Mouse (Mus musculus): Measurements from ENCODE around the gene Map2k4. TPM values are rescaled to one million over a fixed set of nuclear protein-coding genes. Genes with fewer than 3 reads are reported as not detected.

Map2k4 gene
- polyA plus RNA-seq, 1 experiment from 2014 or later = 50.9 TPM

GRCm38 (mm10) chr11:65806321-65806904, 18.3 kb upstream of the Map2k4 start:
- H3K4me1 ChIP-seq (ENCODE audit: control insufficient read depth, insufficient read depth, low read length) = peaks cover 7% of the 10 kb centered on the region; the same call in 1 of the 2 replicates
- H3K4me2 ChIP-seq (ENCODE audit: low read depth, low read length) = peak overlapping the region; percentile 76
- no peaks in the 10 kb centered on the region for H3K36me3 ChIP-seq (ENCODE audit: control insufficient read depth, insufficient read depth, low read length)
- ATAC-seq = peak; percentile 75
- WGBS = 1% methylated on average over 20 of the region's 20 CpGs
- H3K9me3 ChIP-seq (ENCODE audit: control insufficient read depth, low read length) = no peaks in the 10 kb centered on the region
- H3K27ac ChIP-seq (ENCODE audit: low read length) = peak overlapping the region; percentile 94
- H3K27me3 ChIP-seq (replicated peaks; ENCODE audit: control insufficient read depth, insufficient read depth, low read length) = no peaks in the 10 kb centered on the region
- peak overlapping the region; percentile 83 for H3K9ac ChIP-seq (ENCODE audit: low read depth, low read length)
- peak overlapping the region; percentile 83 for H3K4me3 ChIP-seq (ENCODE audit: low read length)

GRCm38 (mm10) chr11:65801899-65802298, 13.8 kb upstream of the Map2k4 start:
- Histone ChIP-seq H3K4me1 (ENCODE audit: control insufficient read depth, insufficient read depth, low read length) (no peaks in the 10 kb centered on the region), H3K36me3 (ENCODE audit: control insufficient read depth, insufficient read depth, low read length) (no peaks in the 10 kb centered on the region), H3K4me2 (ENCODE audit: low read depth, low read length) (no peak overlapping the region), H3K9ac (ENCODE audit: low read depth, low read length) (no peak overlapping the region), H3K4me3 (ENCODE audit: low read length) (no peak overlapping the region), H3K27me3 (replicated peaks; ENCODE audit: control insufficient read depth, insufficient read depth, low read length) (no peaks in the 10 kb centered on the region), H3K9me3 (ENCODE audit: control insufficient read depth, low read length) (no peaks in the 10 kb centered on the region), H3K27ac (ENCODE audit: low read length) (no peak overlapping the region)
- no peak for ATAC-seq
- 61% methylated on average over 3 of the region's 3 CpGs for WGBS

- H3K4me2 ChIP-seq (ENCODE audit: low read depth, low read length) = no peak overlapping the region
- 70% methylated on average over 1 of the region's 1 CpGs for WGBS
- no peaks in the 10 kb centered on the region for H3K36me3 ChIP-seq (ENCODE audit: control insufficient read depth, insufficient read depth, low read length)
- no peaks in the 10 kb centered on the region for H3K4me1 ChIP-seq (ENCODE audit: control insufficient read depth, insufficient read depth, low read length)
- no peak for ATAC-seq
- no peaks in the 10 kb centered on the region for H3K27me3 ChIP-seq (replicated peaks; ENCODE audit: control insufficient read depth, insufficient read depth, low read length)
- H3K27ac ChIP-seq (ENCODE audit: low read length) = no peak overlapping the region
- no peak overlapping the region for H3K9ac ChIP-seq (ENCODE audit: low read depth, low read length)
- H3K4me3 ChIP-seq (ENCODE audit: low read length) = no peak overlapping the region
- H3K9me3 ChIP-seq (ENCODE audit: control insufficient read depth, low read length) = no peaks in the 10 kb centered on the region
Observed at GRCm38 (mm10) chr11:65795896-65796295, 7.8 kb upstream of the Map2k4 start.

GRCm38 (mm10) chr11:65794428-65795219, 6.5 kb upstream of the Map2k4 start:
- 58% methylated on average over 10 of the region's 10 CpGs for WGBS

GRCm38 (mm10) chr11:65787421-65788151, 511 bp downstream of the Map2k4 start:
- Histone ChIP-seq H3K9me3 (ENCODE audit: control insufficient read depth, low read length) (no peaks in the 10 kb centered on the region), H3K9ac (ENCODE audit: low read depth, low read length) (peak overlapping the region; percentile 99), H3K27me3 (replicated peaks; ENCODE audit: control insufficient read depth, insufficient read depth, low read length) (no peaks in the 10 kb centered on the region), H3K4me2 (ENCODE audit: low read depth, low read length) (peak overlapping the region; percentile 85), H3K36me3 (ENCODE audit: control insufficient read depth, insufficient read depth, low read length) (no peaks in the 10 kb centered on the region), H3K4me3 (ENCODE audit: low read length) (peak overlapping the region; percentile 88), H3K4me1 (ENCODE audit: control insufficient read depth, insufficient read depth, low read length) (peaks cover 13% of the 10 kb centered on the region), H3K27ac (ENCODE audit: low read length) (peak overlapping the region; percentile 87)
- ATAC-seq = peak; percentile 89
- under 1% methylated on average over 53 of the region's 71 CpGs for whole genome bisulfite sequencing

More at GRCm38 (mm10) chr11:65794428-65795219, 6.5 kb upstream of the Map2k4 start:
- Histone ChIP-seq H3K4me3 (ENCODE audit: low read length) (no peak overlapping the region), H3K9me3 (ENCODE audit: control insufficient read depth, low read length) (no peaks in the 10 kb centered on the region), H3K36me3 (ENCODE audit: control insufficient read depth, insufficient read depth, low read length) (no peaks in the 10 kb centered on the region), H3K4me2 (ENCODE audit: low read depth, low read length) (no peak overlapping the region), H3K27ac (ENCODE audit: low read length) (no peak overlapping the region), H3K9ac (ENCODE audit: low read depth, low read length) (no peak overlapping the region), H3K27me3 (replicated peaks; ENCODE audit: control insufficient read depth, insufficient read depth, low read length) (no peaks in the 10 kb centered on the region), H3K4me1 (ENCODE audit: control insufficient read depth, insufficient read depth, low read length) (no peaks in the 10 kb centered on the region)
- ATAC-seq = no peak

- no peak for ATAC-seq
- no peaks in the 10 kb centered on the region for H3K36me3 ChIP-seq (ENCODE audit: control insufficient read depth, insufficient read depth, low read length)
- H3K9me3 ChIP-seq (ENCODE audit: control insufficient read depth, low read length) = no peaks in the 10 kb centered on the region
- 79% methylated on average over 2 of the region's 2 CpGs for WGBS
- no peaks in the 10 kb centered on the region for H3K27me3 ChIP-seq (replicated peaks; ENCODE audit: control insufficient read depth, insufficient read depth, low read length)
- 0 out of 2 replicates have a peak overlapping the region, but pooled peaks have one; percentile 19 for H3K9ac ChIP-seq (ENCODE audit: low read depth, low read length)
- peak overlapping the region; percentile 30 for H3K4me2 ChIP-seq (ENCODE audit: low read depth, low read length)
- H3K27ac ChIP-seq (ENCODE audit: low read length) = no peak overlapping the region
- H3K4me3 ChIP-seq (ENCODE audit: low read length) = 0 out of 2 replicates have a peak overlapping the region, but pooled peaks have one; percentile 7
- peaks cover 13% of the 10 kb centered on the region for H3K4me1 ChIP-seq (ENCODE audit: control insufficient read depth, insufficient read depth, low read length)
Observed at GRCm38 (mm10) chr11:65786160-65786559, 1.9 kb downstream of the Map2k4 start.

GRCm38 (mm10) chr11:65781596-65781995, 6.5 kb downstream of the Map2k4 start:
- no peaks in the 10 kb centered on the region for H3K9me3 ChIP-seq (ENCODE audit: control insufficient read depth, low read length)
- no peak overlapping the region for H3K27ac ChIP-seq (ENCODE audit: low read length)
- H3K36me3 ChIP-seq (ENCODE audit: control insufficient read depth, insufficient read depth, low read length) = peaks cover 4% of the 10 kb centered on the region; the same call in 1 of the 2 replicates
- WGBS = 50% methylated on average over 3 of the region's 3 CpGs
- ATAC-seq = no peak
- no peak overlapping the region for H3K9ac ChIP-seq (ENCODE audit: low read depth, low read length)
- peaks cover 23% of the 10 kb centered on the region for H3K4me1 ChIP-seq (ENCODE audit: control insufficient read depth, insufficient read depth, low read length)
- no peak overlapping the region for H3K4me3 ChIP-seq (ENCODE audit: low read length)
- H3K27me3 ChIP-seq (replicated peaks; ENCODE audit: control insufficient read depth, insufficient read depth, low read length) = no peaks in the 10 kb centered on the region
- no peak overlapping the region for H3K4me2 ChIP-seq (ENCODE audit: low read depth, low read length)

- WGBS = 96% methylated on average over 1 of the region's 1 CpGs
Observed at GRCm38 (mm10) chr11:65779578-65779977, 8.5 kb downstream of the Map2k4 start.

GRCm38 (mm10) chr11:65779066-65779465, 9.0 kb downstream of the Map2k4 start:
- WGBS = 71% methylated on average over 1 of the region's 1 CpGs
- Histone ChIP-seq H3K4me1 (ENCODE audit: control insufficient read depth, insufficient read depth, low read length) (peaks cover 19% of the 10 kb centered on the region), H3K9ac (ENCODE audit: low read depth, low read length) (no peak overlapping the region), H3K4me3 (ENCODE audit: low read length) (no peak overlapping the region), H3K4me2 (ENCODE audit: low read depth, low read length) (no peak overlapping the region), H3K27ac (ENCODE audit: low read length) (no peak overlapping the region), H3K27me3 (replicated peaks; ENCODE audit: control insufficient read depth, insufficient read depth, low read length) (no peaks in the 10 kb centered on the region), H3K36me3 (ENCODE audit: control insufficient read depth, insufficient read depth, low read length) (peaks cover 4% of the 10 kb centered on the region; the same call in 1 of the 2 replicates), H3K9me3 (ENCODE audit: control insufficient read depth, low read length) (no peaks in the 10 kb centered on the region)
- ATAC-seq = no peak

More at GRCm38 (mm10) chr11:65779578-65779977, 8.5 kb downstream of the Map2k4 start:
- peaks cover 19% of the 10 kb centered on the region for H3K4me1 ChIP-seq (ENCODE audit: control insufficient read depth, insufficient read depth, low read length)
- H3K36me3 ChIP-seq (ENCODE audit: control insufficient read depth, insufficient read depth, low read length) = peaks cover 4% of the 10 kb centered on the region; the same call in 1 of the 2 replicates
- H3K27ac ChIP-seq (ENCODE audit: low read length) = no peak overlapping the region
- no peak overlapping the region for H3K9ac ChIP-seq (ENCODE audit: low read depth, low read length)
- no peaks in the 10 kb centered on the region for H3K9me3 ChIP-seq (ENCODE audit: control insufficient read depth, low read length)
- H3K27me3 ChIP-seq (replicated peaks; ENCODE audit: control insufficient read depth, insufficient read depth, low read length) = no peaks in the 10 kb centered on the region
- H3K4me2 ChIP-seq (ENCODE audit: low read depth, low read length) = no peak overlapping the region
- no peak for ATAC-seq
- no peak overlapping the region for H3K4me3 ChIP-seq (ENCODE audit: low read length)

All from intestine, embryonic 16.5 days (tissue).